Mouse (Mus musculus) small intestine, adult 2 months (tissue): ENCODE measurements around the gene Tmem263.

Source experiments
- CTCF ChIP-seq: fragments of 200-500 bp; IDR thresholded peaks from 2 replicates; pipeline ENCODE4 v1.5.1; 2012; ENCODE audit warnings: low read depth, mild to moderate bottlenecking, control low read depth, inconsistent platforms, low read length, moderate library complexity, mixed read lengths; ENCODE audit not compliant: insufficient replicate concordance, insufficient read length; ENCODE audit errors: extremely low read depth
- POLR2A ChIP-seq: fragments of 200-500 bp; IDR thresholded peaks from 2 replicates; pipeline ENCODE4 v1.6.1; 2012; ENCODE audit warnings: low read depth, mild to moderate bottlenecking, control low read depth, inconsistent platforms, low read length, moderate library complexity

DNA sequence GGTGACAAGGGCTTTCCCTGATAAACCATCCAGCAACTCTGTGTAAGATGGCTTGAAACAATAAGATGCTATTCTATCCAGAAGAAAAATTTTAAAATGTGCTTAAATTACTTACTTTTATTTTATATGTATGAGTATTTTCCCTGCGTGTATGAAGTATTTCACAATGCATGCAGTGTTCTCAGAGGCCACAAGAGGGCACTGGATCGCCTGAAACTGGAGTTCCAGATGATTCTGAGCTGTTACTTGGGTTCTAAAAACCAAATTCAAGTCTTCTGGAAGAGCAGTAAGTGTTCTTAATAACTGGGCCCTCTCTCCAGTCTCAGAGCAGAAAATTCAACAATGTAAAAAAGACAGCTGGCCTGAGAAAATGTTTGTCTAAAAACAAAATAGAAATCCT, 51.8 kb downstream of the Tmem263 start:
- TF ChIP-seq CTCF (no peak), POLR2A (no peak)
